Mouse (Mus musculus) megakaryocyte, adult 5-6 weeks (primary cell): ENCODE measurements around the gene Mamdc4. TPM values are rescaled to one million over a fixed set of nuclear protein-coding genes. Genes with fewer than 3 reads are reported as not detected.
"Not testable (repeated sequence)": the region's sequence is repeated elsewhere in the genome, so short reads cannot be mapped to it uniquely, and the experiment has no call there.

Source experiments
- ATAC-seq: 2 replicates; pipeline ENCODE4 v1.8.0; 2016; ENCODE audit warnings: mild to moderate bottlenecking, inconsistent platforms; ENCODE audit not compliant: poor library complexity, severe bottlenecking
- total RNA-seq, 2 experiments: library from RNA; stranded (forward) in 1 of 2; stranded (reverse) in 1 of 2; fragments of 153-499, 151-499 nt in 1 of 2; fragments of 221-1000, 200-1000 nt in 1 of 2; gene quantifications; 2 replicates each; pipeline versions ENCODE4 v1.2.3 to v1.2.4; 2015 to 2017

Gene Mamdc4
- total RNA-seq, 2 experiments from 2014 or later, result 0.09 to 0.15 TPM

DNA sequence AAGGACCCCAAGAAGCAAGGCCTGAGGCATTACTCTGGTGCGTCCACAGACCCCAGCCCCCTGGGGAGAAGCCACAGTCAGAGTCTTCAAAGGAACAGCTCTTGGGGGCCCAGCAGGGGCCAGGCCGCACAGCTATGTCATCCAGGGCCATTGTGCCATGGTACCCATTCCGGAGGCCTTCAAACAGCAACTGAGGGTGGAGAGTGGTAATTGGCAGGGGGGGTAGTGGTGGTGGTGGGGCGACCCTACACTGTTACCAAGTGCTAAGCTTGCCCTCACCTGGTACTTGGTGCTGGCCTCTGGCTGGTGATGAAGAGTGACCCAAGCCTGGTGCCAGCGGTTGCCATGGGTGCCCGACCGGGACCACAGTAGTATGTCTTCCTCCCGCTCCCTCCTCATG, 8.9 kb downstream of the Mamdc4 start:
- ATAC-seq, result no peak

DNA sequence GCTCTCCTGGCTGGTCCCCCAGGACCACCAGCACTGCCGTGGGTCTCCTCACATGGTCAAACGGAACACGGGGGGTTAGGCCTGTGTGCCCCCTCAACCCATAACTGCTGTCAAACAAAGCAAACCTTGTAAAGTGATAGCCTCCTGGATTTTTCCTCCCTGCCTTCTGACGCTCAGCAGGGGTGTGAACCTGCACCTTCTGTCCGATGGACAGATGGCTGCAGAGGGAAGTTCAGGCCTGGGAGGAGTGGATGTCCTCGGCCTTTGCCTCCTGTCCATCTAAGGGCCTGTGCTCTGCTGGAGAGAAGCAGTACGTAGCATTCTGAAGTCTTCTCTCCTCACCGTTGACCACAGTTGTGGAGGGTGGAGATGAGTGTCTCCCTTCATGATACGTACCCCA, 12.7 kb downstream of the Mamdc4 start:
- no peak for ATAC-seq

GRCm38 (mm10) chr2:25560551-25560950, 14.1 kb downstream of the Mamdc4 start:
- ATAC-seq, result no peak

DNA sequence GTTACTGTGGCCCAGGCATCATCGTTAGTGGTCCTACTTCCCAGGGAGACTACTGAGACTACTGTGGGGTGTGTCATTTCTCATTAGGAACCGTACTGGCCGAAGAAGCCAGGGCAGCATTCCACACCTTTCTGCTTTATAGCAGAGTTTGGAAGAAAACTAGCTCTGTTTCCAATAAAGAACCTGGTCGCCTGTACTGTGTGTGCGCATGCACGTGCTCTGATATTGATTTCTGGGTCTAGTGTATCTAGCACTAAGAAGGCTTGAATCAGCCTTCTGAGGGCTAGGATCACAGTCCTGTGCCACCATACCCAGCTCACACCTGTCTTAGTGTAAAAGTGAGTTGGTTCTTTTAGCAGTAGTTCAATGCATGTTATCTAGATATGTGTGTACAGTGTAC, 15.9 kb downstream of the Mamdc4 start:
- ATAC-seq, result no peak

DNA sequence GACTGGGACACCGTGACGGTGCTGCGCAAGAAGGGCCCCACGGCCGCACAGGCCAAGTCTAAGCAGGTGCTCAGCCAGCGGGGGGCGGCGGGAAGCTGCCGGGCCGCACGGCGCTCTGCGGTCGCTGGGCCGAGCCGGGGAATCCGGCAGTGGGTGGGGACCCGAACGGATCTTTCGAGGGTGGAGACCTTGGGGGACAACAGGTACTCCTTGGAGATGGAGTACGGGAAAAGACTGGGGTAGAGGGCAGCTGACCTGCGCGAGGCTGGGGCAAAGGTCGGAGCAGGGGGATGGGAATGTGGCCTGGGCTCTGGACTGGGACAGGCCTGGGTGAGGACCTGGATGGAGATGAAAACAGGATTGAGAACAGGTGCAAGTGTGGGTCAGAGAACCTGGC, 16.7 kb downstream of the Mamdc4 start:
- ATAC-seq, result 0 out of 2 replicates have a peak, but pooled peaks have one; percentile 9

GRCm38 (mm10) chr2:25557221-25557963, 17.3 kb downstream of the Mamdc4 start, which contains the start of gene Edf1:
TSS of gene Edf1 (plus strand) at chr2:25557847.
- peak; percentile 100 for ATAC-seq

DNA sequence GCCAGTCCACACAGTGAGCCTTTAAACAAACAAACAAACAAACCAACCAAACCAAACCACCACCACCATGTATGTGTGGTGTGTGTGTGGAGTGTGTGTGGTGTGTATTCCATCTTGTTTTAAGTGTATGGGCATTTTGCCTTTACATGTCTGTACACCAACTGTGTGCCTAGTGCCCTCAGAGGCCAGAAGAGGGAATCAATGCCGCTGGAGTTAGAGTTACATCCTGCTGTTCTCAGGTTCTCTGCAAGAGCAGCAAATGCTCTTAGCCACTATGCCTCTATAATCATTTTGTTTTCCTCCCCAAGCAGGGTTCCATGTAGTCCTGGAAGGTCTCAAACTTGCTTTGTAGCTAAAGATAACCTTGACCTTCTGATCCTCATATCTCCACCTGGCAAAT, 18.3 kb downstream of the Mamdc4 start:
- ATAC-seq, result no peak

- ATAC-seq, result not testable (repeated sequence)
Measured at GRCm38 (mm10) chr2:25555479-25555878, 19.2 kb downstream of the Mamdc4 start.

- not testable (repeated sequence) for ATAC-seq
Measured at GRCm38 (mm10) chr2:25553171-25553786, 21.4 kb downstream of the Mamdc4 start.

DNA sequence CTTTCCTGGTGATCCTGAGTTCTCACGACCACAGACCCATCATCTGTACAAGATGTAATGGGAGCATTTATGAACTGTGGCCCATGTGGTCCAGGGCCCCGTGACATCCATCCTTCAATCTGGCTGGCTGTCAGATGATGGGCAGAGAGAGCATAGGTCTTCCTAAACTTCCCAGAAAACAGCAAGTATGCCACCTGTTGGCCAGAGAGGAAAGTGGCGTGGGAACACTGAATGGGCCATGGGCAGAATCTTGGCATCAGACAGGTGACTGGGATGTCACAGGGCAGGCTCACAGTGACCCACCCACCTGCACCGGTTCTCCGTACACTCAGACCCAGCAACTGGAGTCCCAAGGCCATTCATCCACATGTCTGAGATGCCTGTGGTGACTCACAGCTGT, 23.5 kb downstream of the Mamdc4 start:
- no peak for ATAC-seq

- no peak for ATAC-seq
Measured at GRCm38 (mm10) chr2:25549021-25549991, 25.3 kb downstream of the Mamdc4 start.

- ATAC-seq, result peak; percentile 98
Measured at GRCm38 (mm10) chr2:25546811-25547491, 27.7 kb downstream of the Mamdc4 start, which contains the start of gene Traf2. TSS of gene Traf2 (minus strand) at chr2:25546940.

GRCm38 (mm10) chr2:25545996-25546810, 28.4 kb downstream of the Mamdc4 start:
- peak; percentile 34 for ATAC-seq

GRCm38 (mm10) chr2:25541644-25542367, 32.8 kb downstream of the Mamdc4 start:
- no peak for ATAC-seq

GRCm38 (mm10) chr2:25540541-25540948, 34.1 kb downstream of the Mamdc4 start:
- no peak for ATAC-seq

DNA sequence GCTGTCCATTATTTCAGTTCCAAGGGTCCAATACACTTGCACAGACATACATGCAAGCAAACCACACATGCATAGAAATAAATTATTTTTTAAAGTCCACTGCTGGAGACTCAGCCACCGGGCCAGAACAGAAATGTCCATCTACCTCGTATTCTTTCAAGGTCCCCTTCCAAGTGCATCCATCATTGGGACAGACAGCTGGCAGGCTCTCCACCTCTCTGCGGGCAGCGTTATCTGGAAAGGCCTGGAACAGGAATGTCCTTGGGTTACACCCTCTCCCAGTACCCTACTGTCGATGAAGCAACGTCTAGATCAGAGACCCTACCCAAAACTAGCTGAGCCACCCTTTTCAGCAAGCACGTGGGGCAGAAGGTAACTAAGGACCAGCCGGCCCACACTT, 38.1 kb downstream of the Mamdc4 start:
- no peak for ATAC-seq

- ATAC-seq, result no peak
Measured at GRCm38 (mm10) chr2:25534866-25535182, 39.8 kb downstream of the Mamdc4 start.

GRCm38 (mm10) chr2:25534178-25534865, 40.3 kb downstream of the Mamdc4 start:
- ATAC-seq, result peak; percentile 56

DNA sequence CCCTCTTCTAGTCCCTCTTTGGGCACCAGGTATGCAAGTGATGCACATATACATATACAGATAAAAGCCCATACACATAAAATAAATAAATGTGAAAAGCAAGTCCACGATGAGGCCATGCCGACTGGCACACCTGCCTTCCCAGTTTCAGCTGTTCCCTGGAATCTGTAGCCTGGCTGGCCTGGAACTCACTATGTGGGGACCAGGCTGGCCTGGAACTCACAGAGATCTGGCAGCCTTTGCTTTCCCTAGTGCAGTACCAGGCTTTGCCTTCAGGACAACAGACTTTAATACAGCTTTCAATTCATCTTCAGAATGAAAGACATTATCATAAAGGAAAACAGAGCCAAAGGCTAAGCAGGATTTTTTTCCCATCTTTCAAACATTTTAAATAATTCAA, 40.9 kb downstream of the Mamdc4 start:
- ATAC-seq, result no peak
